Mouse (Mus musculus) brain, embryonic 18.5 days (tissue): ENCODE measurements around the gene Tert.

Experiments
- DNase-seq: peaks from one replicate; pipeline ENCODE4 v3.0.0-alpha.2; 2012; ENCODE audit warnings: low read depth, low spot score

The Tert gene

GRCm38 (mm10) chr13:73677853-73678252 lies 51.1 kb downstream of the Tert start, which contains the start of gene Slc6a18:
TSS of gene Slc6a18 (minus strand) at chr13:73678023.
- DNase-seq: no peak

GRCm38 (mm10) chr13:73679311-73679710 lies 52.6 kb downstream of the Tert start:
- DNase-seq: no peak

- no peak for DNase-seq
These were observed 53.7 kb downstream of the Tert start for GRCm38 (mm10) chr13:73680394-73680793.

- no peak for DNase-seq
These were observed 55.5 kb downstream of the Tert start for GRCm38 (mm10) chr13:73682226-73682625.

- no peak for DNase-seq
These were observed 57.0 kb downstream of the Tert start for GRCm38 (mm10) chr13:73683682-73684081.

- no peak for DNase-seq
These were observed 57.7 kb downstream of the Tert start for GRCm38 (mm10) chr13:73684412-73684811.

- no peak for DNase-seq
These were observed 58.8 kb downstream of the Tert start for GRCm38 (mm10) chr13:73685502-73685901.

- no peak for DNase-seq
These were observed 60.9 kb downstream of the Tert start for GRCm38 (mm10) chr13:73687601-73688000.

- no peak for DNase-seq
These were observed 62.2 kb downstream of the Tert start for GRCm38 (mm10) chr13:73688934-73689333.

- no peak for DNase-seq
These were observed 65.6 kb downstream of the Tert start for GRCm38 (mm10) chr13:73692249-73692868.

GRCm38 (mm10) chr13:73693333-73693732 lies 66.6 kb downstream of the Tert start:
- DNase-seq: no peak

- no peak for DNase-seq
These were observed 68.3 kb downstream of the Tert start for GRCm38 (mm10) chr13:73694972-73695371.

- no peak for DNase-seq
These were observed 69.8 kb downstream of the Tert start for GRCm38 (mm10) chr13:73696529-73696928.
